In the genomic region with DNA sequence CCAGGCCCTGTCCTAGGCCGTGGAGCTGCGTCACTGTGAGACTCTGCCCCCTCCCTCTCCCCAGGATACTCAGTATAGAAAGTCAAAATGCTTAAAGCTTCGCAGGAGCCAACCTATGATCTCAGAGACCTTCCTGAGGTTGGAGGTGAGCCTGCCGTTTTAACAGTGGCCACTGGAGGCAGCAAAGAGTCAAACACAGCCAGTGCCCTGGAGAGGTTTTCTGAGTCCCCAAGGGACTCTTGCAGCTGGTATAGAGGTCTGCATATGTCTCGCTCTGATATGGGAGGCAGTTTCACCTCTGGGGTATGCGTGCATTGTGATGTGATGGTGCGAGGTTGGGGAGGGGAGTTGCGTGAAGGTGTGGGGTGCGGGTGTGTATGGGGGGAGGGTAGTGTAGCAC, we compare ENCODE assay signal across 8 mouse cellular contexts. TPM values are rescaled to one million over a fixed set of nuclear protein-coding genes. Genes with fewer than 3 reads are reported as not detected.
A peak's percentile ranks its signal among the peaks of the same experiment; 100 is the strongest.
DNase-seq lines count a peak whose midpoint lies in the region; ATAC-seq and TF ChIP-seq lines count a peak whose summit lies in the region.

No protein-coding gene starts in this region.

- no peak for TF ChIP-seq EP300 in heart, adult 2 months (IDR thresholded peaks at IDR 0.05; ENCODE audit: insufficient read depth, low read depth, low read length)
- no peak for TF ChIP-seq EP300 in stomach, postnatal 0 days (optimal IDR thresholded peaks at IDR 0.05)

- no peak for ATAC-seq in heart, embryonic 11.5 days (replicated peaks; ENCODE audit: insufficient number of reproducible peaks, low FRiP score, low TSS enrichment)
- no peak for ATAC-seq in forebrain, postnatal 0 days
- ATAC-seq in stomach, postnatal 0 days (ENCODE audit: low FRiP score, low TSS enrichment), result peak; percentile 39

- no peak for TF ChIP-seq POLR2A in heart, adult 2 months (IDR thresholded peaks at IDR 0.05; ENCODE audit: insufficient read depth, low read depth, low read length)

- no peaks in the 10 kb centered on the region for H3K36me3 ChIP-seq in heart, adult 2 months (ENCODE audit: control insufficient read depth, insufficient read depth, low read length)
- H3K36me3 ChIP-seq in heart, embryonic 11.5 days (ENCODE audit: control insufficient read depth, insufficient read depth, low read length), result no peaks in the 10 kb centered on the region
- H3K36me3 ChIP-seq in E14TG2a.4 (ENCODE audit: insufficient read depth, low read length), result no peaks in the 10 kb centered on the region
- H3K36me3 ChIP-seq in forebrain, postnatal 0 days (ENCODE audit: insufficient read depth), result no peaks in the 10 kb centered on the region
- no peaks in the 10 kb centered on the region for H3K36me3 ChIP-seq in stomach, postnatal 0 days (ENCODE audit: control insufficient read depth, insufficient read depth, low read length)

- peak; percentile 87 for TF ChIP-seq CTCF in heart, adult 2 months (IDR thresholded peaks at IDR 0.05)
- peak; percentile 95 for TF ChIP-seq CTCF in E14TG2a.4 (conservative IDR thresholded peaks at IDR 0.05; ENCODE audit: low read length)
- TF ChIP-seq CTCF in forebrain, postnatal 0 days (IDR thresholded peaks at IDR 0.05; ENCODE audit: low read depth), result peak; percentile 81
- TF ChIP-seq CTCF in stomach, postnatal 0 days (IDR thresholded peaks at IDR 0.05; ENCODE audit: low read depth), result peak; percentile 87

- H3K27ac ChIP-seq in heart, adult 2 months, result no peak overlapping the region
- no peak overlapping the region for H3K27ac ChIP-seq in heart, embryonic 11.5 days (ENCODE audit: low read depth, low read length)
- no peak overlapping the region for H3K27ac ChIP-seq in forebrain, postnatal 0 days (ENCODE audit: low read depth, low read length)
- no peak overlapping the region for H3K27ac ChIP-seq in stomach, postnatal 0 days (replicated peaks)

- no peaks in the 10 kb centered on the region for H3K79me2 ChIP-seq in heart, adult 2 months (replicated peaks; ENCODE audit: control insufficient read depth, insufficient read depth, low read length)

- no peak overlapping the region for H3K4me3 ChIP-seq in heart, adult 2 months
- H3K4me3 ChIP-seq in heart, embryonic 11.5 days (ENCODE audit: low read depth, low read length), result no peak overlapping the region
- no peak overlapping the region for H3K4me3 ChIP-seq in E14TG2a.4 (replicated peaks; ENCODE audit: low read length)
- H3K4me3 ChIP-seq in forebrain, postnatal 0 days (ENCODE audit: low read depth, low read length), result no peak overlapping the region
- H3K4me3 ChIP-seq in stomach, postnatal 0 days (ENCODE audit: low read depth, low read length), result no peak overlapping the region

- H3K9ac ChIP-seq in heart, adult 2 months (ENCODE audit: low read depth, low read length), result no peak overlapping the region
- no peak overlapping the region for H3K9ac ChIP-seq in heart, embryonic 11.5 days (ENCODE audit: low read depth, low read length)
- no peak overlapping the region for H3K9ac ChIP-seq in forebrain, postnatal 0 days
- no peak overlapping the region for H3K9ac ChIP-seq in stomach, postnatal 0 days (ENCODE audit: low read length)

- no peaks in the 10 kb centered on the region for H3K4me1 ChIP-seq in heart, adult 2 months (ENCODE audit: control insufficient read depth, insufficient read depth, low read length)
- H3K4me1 ChIP-seq in heart, embryonic 11.5 days (ENCODE audit: control insufficient read depth, insufficient read depth, low read length), result peaks cover 7% of the 10 kb centered on the region
- H3K4me1 ChIP-seq in E14TG2a.4 (replicated peaks; ENCODE audit: low read depth, low read length), result peaks cover 60% of the 10 kb centered on the region
- no peaks in the 10 kb centered on the region for H3K4me1 ChIP-seq in forebrain, postnatal 0 days (ENCODE audit: insufficient read depth)
- no peaks in the 10 kb centered on the region for H3K4me1 ChIP-seq in stomach, postnatal 0 days (replicated peaks; ENCODE audit: control insufficient read depth, insufficient read depth)

- peak; percentile 43 to 65 for DNase-seq in heart, adult 2 months
- DNase-seq in cerebellum, adult 18-20 months, result peak; percentile 66 to 79
- DNase-seq in forebrain, postnatal 0 days, result peak; percentile 56
- DNase-seq in kidney, postnatal 10 days, result peak; percentile 72
- peak; percentile 41 to 69 for DNase-seq in lung, postnatal 4 days
- DNase-seq in stomach, postnatal 0 days (ENCODE audit: low spot score), result peak; percentile 77

- intact Hi-C loops in heart, adult 2 months (cut with DNase I), result loop anchor here (2.0 to 5.0 kb wide), 3 partner anchors 42 to 633 kb away; no protein-coding TSS in a partner anchor

- 26% methylated on average over 9 of the region's 9 CpGs for WGBS in heart, adult 2 months
- WGBS in heart, embryonic 11.5 days (ENCODE audit: insufficient replicate concordance), result 19% methylated on average over 9 of the region's 9 CpGs
- WGBS in forebrain, postnatal 0 days, result 25% methylated on average over 9 of the region's 9 CpGs
- WGBS in stomach, postnatal 0 days, result 27% methylated on average over 9 of the region's 9 CpGs

- no peak overlapping the region for H3K4me2 ChIP-seq in heart, embryonic 11.5 days
- H3K4me2 ChIP-seq in forebrain, postnatal 0 days (ENCODE audit: low read depth), result no peak overlapping the region
- H3K4me2 ChIP-seq in stomach, postnatal 0 days (replicated peaks; ENCODE audit: low read depth), result no peak overlapping the region

- H3K9me3 ChIP-seq in heart, embryonic 11.5 days (replicated peaks; ENCODE audit: control insufficient read depth, low read length), result no peaks in the 10 kb centered on the region
- no peaks in the 10 kb centered on the region for H3K9me3 ChIP-seq in E14TG2a.4 (ENCODE audit: low read length)
- H3K9me3 ChIP-seq in forebrain, postnatal 0 days (ENCODE audit: low read length), result no peaks in the 10 kb centered on the region
- H3K9me3 ChIP-seq in stomach, postnatal 0 days (ENCODE audit: control insufficient read depth, low read length), result no peaks in the 10 kb centered on the region

- no peaks in the 10 kb centered on the region for H3K27me3 ChIP-seq in heart, adult 2 months (ENCODE audit: control insufficient read depth, insufficient read depth, low read length)
- no peaks in the 10 kb centered on the region for H3K27me3 ChIP-seq in heart, embryonic 11.5 days (ENCODE audit: control insufficient read depth, insufficient read depth, low read length)
- no peaks in the 10 kb centered on the region for H3K27me3 ChIP-seq in E14TG2a.4 (ENCODE audit: insufficient read depth, low read length)
- H3K27me3 ChIP-seq in forebrain, postnatal 0 days (ENCODE audit: insufficient read depth, low read length), result no peaks in the 10 kb centered on the region
- H3K27me3 ChIP-seq in stomach, postnatal 0 days (ENCODE audit: control insufficient read depth, insufficient read depth, low read length), result no peaks in the 10 kb centered on the region

RNA-seq across cellular contexts. Expression of a gene that starts 10.2 kb away (rescaled TPM):
- 1 to 10 TPM; 2.4 to 3.4 TPM for total RNA-seq in heart, adult 2 months (2021)
- polyA plus RNA-seq in heart, adult 2 months (2012; rRNA removed), result 3.8 and 5.7 TPM in 2 replicates
- 5.8 and 8.0 TPM in 2 replicates for polyA plus RNA-seq in heart, embryonic 11.5 days (2014; fragmentation: Nextera tagmentation; extraction: Ambion mirVana)
- total RNA-seq in forebrain, postnatal 0 days (2014; rRNA removed), result 48.4 and 56.4 TPM in 2 replicates
- 15.1 and 18.7 TPM in 2 replicates for polyA plus RNA-seq in forebrain, postnatal 0 days (2015; fragmentation: Nextera tagmentation; extraction: Ambion mirVana)
- polyA plus RNA-seq in stomach, postnatal 0 days (2015; fragmentation: Nextera tagmentation; extraction: Ambion mirVana), result 11.4 and 13.6 TPM in 2 replicates
